Mouse (Mus musculus) limb, embryonic 14.5 days (tissue): ENCODE results near the gene Gse1. TPM values are rescaled to one million over a fixed set of nuclear protein-coding genes. Genes with fewer than 3 reads are reported as not detected.

Experiments
- ATAC-seq: fragments of 200-750 bp; cut with Nextera tagmentation; 2 replicates; pipeline ENCODE4 v1.8.0; 2017; ENCODE audit warnings: low read depth, moderate number of reproducible peaks, moderate TSS enrichment; ENCODE audit not compliant: low FRiP score
- DNase-seq: peaks from one replicate; pipeline ENCODE4 v3.0.0-alpha.2; 2015; ENCODE audit warnings: low spot score
- H3K27ac ChIP-seq: fragments of 300-500 bp; sonication (generic); replicated peaks from 2 replicates; pipeline ENCODE4 v1.5.1; 2014; ENCODE audit warnings: low read depth, mild to moderate bottlenecking, low read length, moderate library complexity, mixed read lengths
- H3K27me3 ChIP-seq: fragments of 300-500 bp; sonication (generic); 2 replicates; pipeline ENCODE4 v1.6.1; 2014; ENCODE audit warnings: low read length, mixed read lengths; ENCODE audit not compliant: control insufficient read depth, insufficient read depth
- H3K36me3 ChIP-seq: fragments of 300-500 bp; sonication (generic); 2 replicates; pipeline ENCODE4 v1.6.1; 2014; ENCODE audit warnings: mild to moderate bottlenecking, low read length, moderate library complexity, mixed read lengths; ENCODE audit not compliant: control insufficient read depth, insufficient read depth
- H3K4me1 ChIP-seq: fragments of 300-500 bp; sonication (generic); 2 replicates; pipeline ENCODE4 v1.6.1; 2014; ENCODE audit warnings: antibody characterized with exemption, low read length, mixed read lengths; ENCODE audit not compliant: control insufficient read depth, insufficient read depth
- H3K4me2 ChIP-seq: fragments of 300-500 bp; sonication (generic); replicated peaks from 2 replicates; pipeline ENCODE4 v1.6.1; 2014; ENCODE audit warnings: low read depth, mild to moderate bottlenecking, low read length, moderate library complexity; ENCODE audit not compliant: severe bottlenecking
- H3K4me3 ChIP-seq: fragments of 300-500 bp; sonication (generic); replicated peaks from 2 replicates; pipeline ENCODE4 v1.5.1; 2014; ENCODE audit warnings: low read length
- H3K9ac ChIP-seq: fragments of 300-500 bp; sonication (generic); 2 replicates; pipeline ENCODE4 v1.6.1; 2014; ENCODE audit warnings: mild to moderate bottlenecking, low read depth, low read length, moderate library complexity; ENCODE audit not compliant: severe bottlenecking
- H3K9me3 ChIP-seq: fragments of 300-500 bp; sonication (generic); 2 replicates; pipeline ENCODE4 v1.6.1; 2016; ENCODE audit warnings: low read length; ENCODE audit not compliant: control insufficient read depth
- POLR2A ChIP-seq: fragments of 200-500 bp; IDR thresholded peaks from 2 replicates; pipeline ENCODE4 v1.8.0; 2012; ENCODE audit warnings: inconsistent platforms, mild to moderate bottlenecking, moderate library complexity, borderline replicate concordance; ENCODE audit not compliant: insufficient read depth, insufficient read length; ENCODE audit errors: extremely low read depth
- WGBS: fragments of 180-500 bp; shearing (Covaris S2); extraction: QIAGEN DNeasy Blood & Tissue Kit; methylation state at CpG from one replicate; pipeline ENCODE4 v1.1.7; 2014; 5-methylcytosine and 5-hydroxymethylcytosine counted together
- polyA plus RNA-seq, 2 experiments: library from polyadenylated mRNA; depleted of rRNA in 1 of 2; stranded (reverse) in 1 of 2; unstranded in 1 of 2; fragments of >200 nt; fragmentation: Nextera tagmentation in 1 of 2; extraction: Ambion mirVana in 1 of 2; gene quantifications; 2 replicates each; pipeline versions ENCODE4 v1.2.1 to v1.2.3; 2012 to 2014

Gse1 gene
- polyA plus RNA-seq, 2 experiments, result 10.3 to 32.6 TPM

DNA sequence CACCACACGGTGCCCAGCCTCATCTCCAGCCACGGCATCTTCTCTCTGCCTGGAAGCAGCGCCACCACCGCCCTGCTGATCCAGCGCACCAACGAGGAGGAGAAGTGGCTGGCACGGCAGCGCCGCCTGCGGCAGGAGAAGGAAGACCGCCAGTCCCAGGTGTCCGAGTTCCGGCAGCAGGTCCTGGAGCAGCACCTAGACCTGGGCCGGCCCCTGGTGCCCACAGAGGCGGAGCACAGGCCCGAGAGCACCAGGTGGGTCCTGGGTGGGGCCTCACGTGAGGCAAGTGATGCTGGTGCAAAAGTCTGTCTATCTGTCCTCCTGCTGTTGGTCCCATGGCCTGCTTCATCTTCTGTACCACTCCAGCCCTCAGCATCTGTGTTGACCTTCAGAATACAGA is 340.9 kb downstream of the Gse1 start:
- Histone ChIP-seq H3K4me3 (no peak overlapping the region), H3K36me3 (peaks cover 77% of the 10 kb centered on the region), H3K27me3 (no peaks in the 10 kb centered on the region), H3K9ac (no peak overlapping the region), H3K27ac (no peak overlapping the region), H3K9me3 (no peaks in the 10 kb centered on the region), H3K4me2 (no peak overlapping the region), H3K4me1 (peaks cover 21% of the 10 kb centered on the region)
- no peak for TF ChIP-seq POLR2A
- DNase-seq (no peak), ATAC-seq (no peak)
- WGBS, result 97% methylated on average over 9 of the region's 17 CpGs

DNA sequence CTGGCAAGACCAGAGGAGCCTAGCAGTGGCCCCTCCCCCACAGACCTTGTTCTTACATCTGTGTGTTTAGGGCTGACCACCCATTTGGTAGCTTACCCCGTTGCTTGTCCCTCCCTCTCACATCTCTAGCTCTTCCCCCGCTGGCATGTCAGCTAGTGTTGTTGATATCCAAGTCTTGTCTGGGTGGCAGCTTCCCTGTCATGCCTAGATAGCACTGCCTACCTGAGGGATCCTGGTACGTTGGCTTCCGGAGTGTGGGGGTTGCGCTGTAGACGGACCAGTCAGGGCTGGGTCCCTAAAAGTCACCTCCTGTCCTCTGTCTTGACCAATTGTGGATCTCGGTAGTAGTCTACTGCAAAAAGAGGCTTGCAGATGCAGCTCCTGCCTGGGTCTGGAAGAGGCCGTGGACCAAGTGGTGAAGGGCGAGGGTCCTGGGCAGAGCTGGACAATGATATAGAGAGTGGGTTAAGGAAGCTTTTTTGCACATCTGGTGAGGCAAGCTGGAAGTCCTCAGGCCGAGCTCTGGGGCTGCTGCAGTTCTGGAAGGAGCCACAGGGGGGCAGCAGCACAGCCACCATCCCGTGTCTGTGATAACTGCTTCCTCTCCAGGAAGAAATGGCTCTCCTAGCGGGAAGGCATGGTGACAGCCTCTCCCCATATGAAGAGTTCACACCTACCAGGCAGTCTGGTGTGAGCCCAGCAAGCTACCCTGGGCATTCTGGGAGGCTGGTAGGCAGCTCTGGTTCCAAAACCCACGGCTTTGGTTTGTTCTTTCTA is 341.9 kb downstream of the Gse1 start:
- H3K4me2 ChIP-seq, result no peak overlapping the region
- TF ChIP-seq POLR2A, result no peak

DNA sequence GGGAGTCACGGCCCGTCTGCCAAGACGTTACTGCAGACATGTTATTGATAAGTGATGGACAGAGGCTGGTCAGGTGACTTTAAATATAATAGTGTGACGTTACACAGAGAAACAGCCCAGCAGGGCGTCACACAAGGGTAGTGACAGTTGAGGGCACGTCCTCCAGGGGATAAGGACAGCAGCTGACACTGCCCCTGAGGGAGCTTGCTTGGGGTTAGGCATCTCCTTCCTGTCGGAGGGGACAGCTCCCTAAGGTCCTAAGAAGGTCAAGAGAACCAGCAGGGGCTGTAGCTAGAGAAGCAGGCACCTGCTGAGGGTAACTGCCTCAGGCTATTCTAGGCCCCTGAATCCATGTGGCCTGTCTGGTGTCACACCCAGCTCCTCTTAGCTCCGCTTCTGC is 343.3 kb downstream of the Gse1 start:
- no peak overlapping the region for H3K9ac ChIP-seq
- no peaks in the 10 kb centered on the region for H3K27me3 ChIP-seq
- H3K9me3 ChIP-seq, result no peaks in the 10 kb centered on the region
- TF ChIP-seq POLR2A, result no peak
- H3K4me2 ChIP-seq, result no peak overlapping the region
- no peak for DNase-seq
- peaks cover 5% of the 10 kb centered on the region; the same call in 1 of the 2 replicates for H3K4me1 ChIP-seq
- H3K27ac ChIP-seq, result no peak overlapping the region
- peaks cover 97% of the 10 kb centered on the region for H3K36me3 ChIP-seq
- H3K4me3 ChIP-seq, result no peak overlapping the region
- 83% methylated on average over 8 of the region's 8 CpGs for WGBS
- no peak for ATAC-seq

More for the DNA sequence above, 341.9 kb downstream of the Gse1 start:
- peak; percentile 81 for DNase-seq
- WGBS, result 55% methylated on average over 13 of the region's 13 CpGs
- no peaks in the 10 kb centered on the region for H3K27me3 ChIP-seq
- no peak overlapping the region for H3K9ac ChIP-seq
- H3K36me3 ChIP-seq, result peaks cover 87% of the 10 kb centered on the region
- no peaks in the 10 kb centered on the region for H3K9me3 ChIP-seq
- peak; percentile 54; the same call in 1 of the 2 replicates for ATAC-seq
- H3K4me1 ChIP-seq, result peaks cover 13% of the 10 kb centered on the region
- H3K4me3 ChIP-seq, result no peak overlapping the region
- H3K27ac ChIP-seq, result no peak overlapping the region

DNA sequence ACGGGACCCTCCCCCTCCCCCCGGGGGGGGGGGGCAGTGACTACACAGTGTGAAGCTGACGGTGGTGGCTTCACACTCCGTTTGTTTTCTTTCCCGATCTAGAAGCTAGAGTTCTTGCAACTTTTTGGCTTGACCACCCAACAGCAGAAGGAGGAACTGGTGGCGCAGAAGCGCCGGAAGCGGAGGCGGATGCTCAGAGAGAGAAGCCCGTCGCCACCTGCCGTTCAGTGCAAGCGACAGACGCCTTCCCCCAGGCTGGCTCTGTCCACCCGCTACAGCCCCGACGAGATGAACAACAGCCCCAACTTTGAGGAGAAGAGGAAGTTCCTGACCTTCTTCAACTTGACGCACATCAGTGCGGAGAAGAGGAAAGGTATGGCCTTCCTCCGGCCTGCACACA is 344.3 kb downstream of the Gse1 start:
- DNase-seq, result no peak
- TF ChIP-seq POLR2A, result no peak
- H3K4me2 ChIP-seq, result no peak overlapping the region
- no peak for ATAC-seq
- no peak overlapping the region for H3K9ac ChIP-seq
- 84% methylated on average over 21 of the region's 21 CpGs for WGBS
- H3K36me3 ChIP-seq, result peaks cover 96% of the 10 kb centered on the region
- peaks cover 5% of the 10 kb centered on the region; the same call in 1 of the 2 replicates for H3K4me1 ChIP-seq
- H3K27me3 ChIP-seq, result no peaks in the 10 kb centered on the region
- H3K27ac ChIP-seq, result no peak overlapping the region
- no peak overlapping the region for H3K4me3 ChIP-seq
- no peaks in the 10 kb centered on the region for H3K9me3 ChIP-seq

DNA sequence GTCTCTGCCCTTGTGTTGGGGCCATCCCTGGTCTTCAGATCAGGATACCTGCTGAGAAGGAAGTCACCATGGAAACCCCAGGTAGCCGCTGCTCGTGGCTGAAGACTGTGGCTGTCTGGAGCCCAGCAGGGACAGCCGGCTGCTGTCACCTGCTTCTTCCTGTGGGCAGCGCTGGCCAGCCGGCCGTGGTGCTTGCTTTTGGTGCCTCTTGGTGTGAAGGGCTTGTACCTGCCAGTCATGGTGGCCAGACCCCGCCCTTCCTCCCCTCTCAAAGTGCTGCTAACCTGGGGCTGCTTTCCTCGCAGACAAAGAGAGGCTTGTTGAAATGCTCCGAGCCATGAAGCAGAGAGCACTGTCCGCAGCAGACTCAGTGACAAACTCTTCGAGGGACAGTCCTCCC is 345.6 kb downstream of the Gse1 start:
- ATAC-seq, result no peak
- Histone ChIP-seq H3K9ac (no peak overlapping the region), H3K4me2 (no peak overlapping the region), H3K4me3 (no peak overlapping the region), H3K27ac (no peak overlapping the region), H3K4me1 (peaks cover 5% of the 10 kb centered on the region; the same call in 1 of the 2 replicates), H3K9me3 (no peaks in the 10 kb centered on the region), H3K27me3 (no peaks in the 10 kb centered on the region), H3K36me3 (peaks cover 96% of the 10 kb centered on the region)
- 76% methylated on average over 11 of the region's 11 CpGs for WGBS
- no peak for DNase-seq
- TF ChIP-seq POLR2A, result no peak
